Mouse (Mus musculus) midbrain, embryonic 14.5 days (tissue): ENCODE results near the gene Phf21b. TPM values are rescaled to one million over a fixed set of nuclear protein-coding genes. Genes with fewer than 3 reads are reported as not detected.
"Not testable (repeated sequence)": the region's sequence is repeated elsewhere in the genome, so short reads cannot be mapped to it uniquely, and the experiment has no call there.

ENCODE experiments used
- ATAC-seq: fragments of 200-750 bp; cut with Nextera tagmentation; 2 replicates; pipeline ENCODE4 v1.8.0; 2017; ENCODE audit warnings: moderate number of reproducible peaks, moderate library complexity; ENCODE audit not compliant: low FRiP score, low TSS enrichment
- DNase-seq: peaks from one replicate; pipeline ENCODE4 v3.0.0-alpha.2; 2015
- H3K27ac ChIP-seq: fragments of 300-500 bp; sonication (generic); replicated peaks from 2 replicates; pipeline ENCODE4 v1.5.1; 2014; ENCODE audit warnings: mild to moderate bottlenecking, low read depth, low read length, moderate library complexity
- H3K27me3 ChIP-seq: fragments of 300-500 bp; sonication (generic); 2 replicates; pipeline ENCODE4 v1.6.1; 2014; ENCODE audit warnings: low read length, control low read depth, mixed read lengths; ENCODE audit not compliant: control insufficient read depth, insufficient read depth
- H3K36me3 ChIP-seq: fragments of 300-500 bp; sonication (generic); 2 replicates; pipeline ENCODE4 v1.6.1; 2014; ENCODE audit warnings: low read length, control low read depth; ENCODE audit not compliant: control insufficient read depth, insufficient read depth
- H3K4me1 ChIP-seq: fragments of 300-500 bp; sonication (generic); 2 replicates; pipeline ENCODE4 v1.6.1; 2014; ENCODE audit warnings: mild to moderate bottlenecking, antibody characterized with exemption, low read length, control low read depth; ENCODE audit not compliant: control insufficient read depth, insufficient read depth
- H3K4me2 ChIP-seq: fragments of 300-500 bp; sonication (generic); 2 replicates; pipeline ENCODE4 v1.6.1; 2014; ENCODE audit warnings: mild to moderate bottlenecking, low read length, moderate library complexity
- H3K4me3 ChIP-seq: fragments of 300-500 bp; sonication (generic); replicated peaks from 2 replicates; pipeline ENCODE4 v1.5.1; 2014; ENCODE audit warnings: low read depth, low read length
- H3K9ac ChIP-seq: fragments of 300-500 bp; sonication (generic); replicated peaks from 2 replicates; pipeline ENCODE4 v1.6.1; 2014; ENCODE audit warnings: mild to moderate bottlenecking, low read length, moderate library complexity
- H3K9me3 ChIP-seq: fragments of 300-500 bp; sonication (generic); 2 replicates; pipeline ENCODE4 v1.6.1; 2016; ENCODE audit warnings: low read length, control low read depth, mixed read lengths; ENCODE audit not compliant: control insufficient read depth
- WGBS: fragments of 180-500 bp; shearing (Covaris S2); extraction: QIAGEN DNeasy Blood & Tissue Kit; methylation state at CpG from one replicate; pipeline ENCODE4 v1.1.7; 2014; 5-methylcytosine and 5-hydroxymethylcytosine counted together
- polyA plus RNA-seq: library from polyadenylated mRNA; unstranded; fragments of >200 nt; fragmentation: Nextera tagmentation; extraction: Ambion mirVana; gene quantifications from 2 replicates; pipeline ENCODE4 v1.2.1, GENCODE M21; 2014

The Phf21b gene
- 21.7 and 27.4 TPM in 2 replicates for polyA plus RNA-seq

- Histone ChIP-seq H3K4me1 (peaks cover 25% of the 10 kb centered on the region), H3K27me3 (no peaks in the 10 kb centered on the region), H3K9ac (peak within 1 kb of the TSS; percentile 77), H3K27ac (peak within 1 kb of the TSS; percentile 91), H3K36me3 (no peaks in the 10 kb centered on the region), H3K4me2 (peak within 1 kb of the TSS; percentile 71), H3K4me3 (peak within 1 kb of the TSS; percentile 67), H3K9me3 (no peaks in the 10 kb centered on the region)
- DNase-seq (peak; percentile 96), ATAC-seq (peak; percentile 77)
- under 1% methylated on average over 73 of the region's 76 CpGs for WGBS
Observed at GRCm38 (mm10) chr15:84856006-84856995, at the start of gene Phf21b. Phf21b (minus strand) TSS chr15:84856049.

GRCm38 (mm10) chr15:84903843-84904385 is 48.1 kb upstream of the Phf21b start:
- Histone ChIP-seq H3K9me3 (no peaks in the 10 kb centered on the region), H3K4me1 (0 out of 2 replicates have a peak, but pooled peaks cover under 1% of the 10 kb centered on the region), H3K27ac (no peak overlapping the region), H3K27me3 (peaks cover 25% of the 10 kb centered on the region; the same call in 1 of the 2 replicates), H3K4me2 (no peak overlapping the region), H3K4me3 (no peak overlapping the region), H3K36me3 (no peaks in the 10 kb centered on the region), H3K9ac (no peak overlapping the region)
- ATAC-seq (no peak), DNase-seq (peak; percentile 73)
- 14% methylated on average over 7 of the region's 7 CpGs for WGBS

GRCm38 (mm10) chr15:84898077-84898476 is 42.2 kb upstream of the Phf21b start:
- Histone ChIP-seq H3K9me3 (no peaks in the 10 kb centered on the region), H3K4me2 (no peak overlapping the region), H3K4me3 (no peak overlapping the region), H3K36me3 (no peaks in the 10 kb centered on the region), H3K4me1 (peaks cover 12% of the 10 kb centered on the region), H3K9ac (no peak overlapping the region), H3K27ac (no peak overlapping the region), H3K27me3 (peaks cover 14% of the 10 kb centered on the region; the same call in 1 of the 2 replicates)
- ATAC-seq: no peak; the same call in 1 of the 2 replicates
- WGBS: 41% methylated on average over 7 of the region's 7 CpGs
- peak; percentile 58 for DNase-seq

GRCm38 (mm10) chr15:84896664-84897063 is 40.8 kb upstream of the Phf21b start:
- peaks cover 12% of the 10 kb centered on the region for H3K4me1 ChIP-seq

GRCm38 (mm10) chr15:84896216-84896615 is 40.4 kb upstream of the Phf21b start:
- not testable (repeated sequence) for H3K4me2 ChIP-seq, H3K27ac ChIP-seq, H3K27me3 ChIP-seq, ATAC-seq, H3K9me3 ChIP-seq, H3K36me3 ChIP-seq, DNase-seq, H3K4me3 ChIP-seq, H3K9ac ChIP-seq
- 79% methylated on average over 10 of the region's 10 CpGs for WGBS
- peaks cover 12% of the 10 kb centered on the region for H3K4me1 ChIP-seq

More at GRCm38 (mm10) chr15:84896664-84897063, 40.8 kb upstream of the Phf21b start:
- Histone ChIP-seq H3K9me3 (no peaks in the 10 kb centered on the region), H3K36me3 (no peaks in the 10 kb centered on the region), H3K9ac (no peak overlapping the region), H3K4me3 (no peak overlapping the region), H3K27me3 (peaks cover 10% of the 10 kb centered on the region; the same call in 1 of the 2 replicates), H3K27ac (no peak overlapping the region), H3K4me2 (no peak overlapping the region)
- ATAC-seq (no peak), DNase-seq (no peak)
- 100% methylated on average over 1 of the region's 1 CpGs for WGBS

GRCm38 (mm10) chr15:84891658-84892057 is 35.8 kb upstream of the Phf21b start:
- Histone ChIP-seq H3K4me3 (no peak overlapping the region), H3K9me3 (no peaks in the 10 kb centered on the region), H3K4me1 (peaks cover 7% of the 10 kb centered on the region; the same call in 1 of the 2 replicates), H3K36me3 (no peaks in the 10 kb centered on the region), H3K9ac (no peak overlapping the region), H3K27ac (no peak overlapping the region), H3K4me2 (no peak overlapping the region), H3K27me3 (no peaks in the 10 kb centered on the region)
- peak; percentile 91 for DNase-seq
- 1% methylated on average over 3 of the region's 3 CpGs for WGBS
- no peak; the same call in 1 of the 2 replicates for ATAC-seq

- no peak overlapping the region for H3K4me2 ChIP-seq
- 37% methylated on average over 3 of the region's 3 CpGs for WGBS
- DNase-seq (no peak), ATAC-seq (no peak)
- H3K9ac ChIP-seq: no peak overlapping the region
- no peaks in the 10 kb centered on the region for H3K27me3 ChIP-seq
- peaks cover 7% of the 10 kb centered on the region; the same call in 1 of the 2 replicates for H3K4me1 ChIP-seq
- H3K9me3 ChIP-seq: no peaks in the 10 kb centered on the region
- H3K36me3 ChIP-seq: no peaks in the 10 kb centered on the region
- no peak overlapping the region for H3K27ac ChIP-seq
- H3K4me3 ChIP-seq: no peak overlapping the region
Observed at GRCm38 (mm10) chr15:84891246-84891645, 35.4 kb upstream of the Phf21b start.

- Histone ChIP-seq H3K36me3 (no peaks in the 10 kb centered on the region), H3K4me3 (no peak overlapping the region), H3K27me3 (no peaks in the 10 kb centered on the region), H3K9ac (no peak overlapping the region), H3K27ac (no peak overlapping the region), H3K4me2 (no peak overlapping the region), H3K9me3 (no peaks in the 10 kb centered on the region), H3K4me1 (peaks cover 7% of the 10 kb centered on the region; the same call in 1 of the 2 replicates)
- no peak for ATAC-seq
- 47% methylated on average over 12 of the region's 12 CpGs for WGBS
- peak; percentile 66 for DNase-seq
Observed at GRCm38 (mm10) chr15:84888066-84888465, 32.2 kb upstream of the Phf21b start.
